Comparison of ENCODE assay signal across 7 mouse cellular contexts in the genomic region with DNA sequence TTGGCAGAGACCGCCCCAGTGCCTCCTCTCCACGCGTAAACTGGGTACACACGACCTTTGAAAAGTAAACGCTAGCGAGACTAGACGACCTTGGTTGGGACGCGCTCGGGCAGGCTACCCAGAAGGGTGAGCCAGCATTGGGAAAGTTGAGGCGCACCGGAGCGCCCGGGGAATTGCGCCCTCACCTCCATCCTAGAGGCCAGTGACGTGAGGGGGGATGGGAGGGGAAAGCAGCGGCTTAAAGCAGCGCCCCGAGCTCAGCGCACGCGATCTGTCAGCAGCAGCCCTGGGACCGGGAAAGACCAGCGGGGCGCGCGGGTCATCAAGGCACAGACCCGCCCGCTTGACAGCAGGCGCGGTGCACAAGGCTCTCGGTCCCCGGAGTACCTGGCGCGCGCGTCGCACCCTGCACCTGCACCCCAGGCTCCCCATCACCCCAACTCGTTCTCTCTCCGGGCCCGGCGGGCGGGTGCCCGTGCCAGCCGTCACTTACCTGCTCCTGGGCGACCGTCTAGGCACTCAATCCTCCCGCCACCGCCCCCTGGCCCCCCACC. TPM values are rescaled to one million over a fixed set of nuclear protein-coding genes. Genes with fewer than 3 reads are reported as not detected.
A peak's percentile ranks its signal among the peaks of the same experiment; 100 is the strongest.
DNase-seq lines count a peak whose midpoint lies in the region; ATAC-seq and TF ChIP-seq lines count a peak whose summit lies in the region.

No protein-coding gene starts in this region.

- TF ChIP-seq EP300 in lung, postnatal 0 days (IDR thresholded peaks at IDR 0.05) = no peak

- peak overlapping the region; percentile 86 for H3K4me2 ChIP-seq in kidney, embryonic 15.5 days
- H3K4me2 ChIP-seq in lung, postnatal 0 days (replicated peaks; ENCODE audit: low read depth, low read length) = peak overlapping the region; percentile 99

- no peak overlapping the region for H3K27ac ChIP-seq in cortical plate, adult 2 months (ENCODE audit: insufficient read depth, low read length)
- peak overlapping the region; percentile 97 for H3K27ac ChIP-seq in heart, embryonic 10.5 days
- H3K27ac ChIP-seq in kidney, embryonic 15.5 days = peak overlapping the region; percentile 71
- peak overlapping the region; percentile 58 for H3K27ac ChIP-seq in lung, postnatal 0 days (ENCODE audit: low read length)

- TF ChIP-seq CTCF in E14TG2a.4 (conservative IDR thresholded peaks at IDR 0.05; ENCODE audit: low read length) = no peak
- no peak for TF ChIP-seq CTCF in cortical plate, adult 2 months (IDR thresholded peaks at IDR 0.05; ENCODE audit: extremely low read depth, insufficient read depth, low read length)
- no peak for TF ChIP-seq CTCF in lung, postnatal 0 days (IDR thresholded peaks at IDR 0.05)

- no peak for TF ChIP-seq POLR2A in cortical plate, adult 2 months (IDR thresholded peaks at IDR 0.05; ENCODE audit: extremely low read depth, insufficient read depth, low read length)

- H3K4me3 ChIP-seq in E14TG2a.4 (replicated peaks; ENCODE audit: low read length) = peak overlapping the region; percentile 96
- peak overlapping the region; percentile 56 for H3K4me3 ChIP-seq in cortical plate, adult 2 months (ENCODE audit: insufficient read depth, low read length)
- peak overlapping the region; percentile 82 for H3K4me3 ChIP-seq in heart, embryonic 10.5 days
- peak overlapping the region; percentile 75 for H3K4me3 ChIP-seq in kidney, embryonic 15.5 days (replicated peaks)
- peak overlapping the region; percentile 66 for H3K4me3 ChIP-seq in lung, postnatal 0 days (ENCODE audit: low read depth, low read length)

- ATAC-seq in kidney, embryonic 15.5 days (replicated peaks; ENCODE audit: low FRiP score) = peak; percentile 50
- ATAC-seq in lung, postnatal 0 days = peak; percentile 23

- WGBS in heart, embryonic 10.5 days = under 1% methylated on average over 47 of the region's 49 CpGs
- WGBS in kidney, embryonic 15.5 days = under 1% methylated on average over 49 of the region's 49 CpGs
- WGBS in lung, postnatal 0 days = 3% methylated on average over 27 of the region's 49 CpGs

- peaks cover 25% of the 10 kb centered on the region for H3K36me3 ChIP-seq in E14TG2a.4 (ENCODE audit: insufficient read depth, low read length)
- H3K36me3 ChIP-seq in heart, embryonic 10.5 days = no peaks in the 10 kb centered on the region
- no peaks in the 10 kb centered on the region for H3K36me3 ChIP-seq in kidney, embryonic 15.5 days
- no peaks in the 10 kb centered on the region for H3K36me3 ChIP-seq in lung, postnatal 0 days (ENCODE audit: insufficient read depth, low read length)

- peak overlapping the region; percentile 77 for H3K9ac ChIP-seq in kidney, embryonic 15.5 days
- H3K9ac ChIP-seq in lung, postnatal 0 days (replicated peaks; ENCODE audit: low read depth) = peak overlapping the region; percentile 60

- DNase-seq in 416B (ENCODE audit: low read depth) = peak; percentile 57
- no peak for DNase-seq in heart, embryonic 10.5 days (ENCODE audit: low spot score)
- peak; percentile 61 for DNase-seq in lung, postnatal 0 days (ENCODE audit: low spot score)
- DNase-seq in right cerebral cortex, postnatal 4 days = peak; percentile 54

- peaks cover 56% of the 10 kb centered on the region for H3K4me1 ChIP-seq in E14TG2a.4 (replicated peaks; ENCODE audit: low read depth, low read length)
- no peaks in the 10 kb centered on the region; the same call in 1 of the 2 replicates for H3K4me1 ChIP-seq in cortical plate, adult 2 months (ENCODE audit: control insufficient read depth, insufficient read depth, low read length)
- H3K4me1 ChIP-seq in heart, embryonic 10.5 days = peaks cover 52% of the 10 kb centered on the region
- peaks cover 28% of the 10 kb centered on the region for H3K4me1 ChIP-seq in kidney, embryonic 15.5 days
- H3K4me1 ChIP-seq in lung, postnatal 0 days (ENCODE audit: insufficient read depth, low read depth, low read length) = peaks cover 10% of the 10 kb centered on the region; the same call in 1 of the 2 replicates

- H3K9me3 ChIP-seq in E14TG2a.4 (ENCODE audit: low read length) = no peaks in the 10 kb centered on the region
- no peaks in the 10 kb centered on the region for H3K9me3 ChIP-seq in heart, embryonic 10.5 days
- H3K9me3 ChIP-seq in kidney, embryonic 15.5 days (replicated peaks) = no peaks in the 10 kb centered on the region
- H3K9me3 ChIP-seq in lung, postnatal 0 days (ENCODE audit: low read length) = no peaks in the 10 kb centered on the region

- H3K27me3 ChIP-seq in E14TG2a.4 (ENCODE audit: insufficient read depth, low read length) = no peaks in the 10 kb centered on the region
- no peaks in the 10 kb centered on the region for H3K27me3 ChIP-seq in heart, embryonic 10.5 days (ENCODE audit: insufficient read depth, poor library complexity, severe bottlenecking)
- peaks cover 7% of the 10 kb centered on the region; the same call in 1 of the 2 replicates for H3K27me3 ChIP-seq in kidney, embryonic 15.5 days
- no peaks in the 10 kb centered on the region for H3K27me3 ChIP-seq in lung, postnatal 0 days (replicated peaks; ENCODE audit: insufficient read depth, low read length)

RNA-seq across cellular contexts. Expression of a gene that starts 0.4 kb away (rescaled TPM):
- 39.6 and 42.3 TPM in 2 replicates for polyA plus RNA-seq in cortical plate, adult 2 months (2012; rRNA removed)
- 26.6 and 39.9 TPM in 2 replicates for polyA plus RNA-seq in heart, embryonic 10.5 days (2016; fragmentation: Nextera tagmentation; extraction: Ambion mirVana)
- 20.8 and 22.2 TPM in 2 replicates for polyA plus RNA-seq in kidney, embryonic 15.5 days (2015; fragmentation: Nextera tagmentation; extraction: Ambion mirVana)
- polyA plus RNA-seq in lung, postnatal 0 days (2015; fragmentation: Nextera tagmentation; extraction: Ambion mirVana) = 12.6 and 13.5 TPM in 2 replicates
